Mouse (Mus musculus) ES-E14 (cell line): ENCODE data around the gene Shoc2.

ENCODE experiments used
- CHD2 ChIP-seq: IDR thresholded peaks from 2 replicates; pipeline ENCODE4 v1.6.1; 2014; ENCODE audit warnings: mild to moderate bottlenecking, low read depth, low read length, inconsistent platforms
- HCFC1 ChIP-seq: IDR thresholded peaks from 2 replicates; pipeline ENCODE4 v1.6.1; 2012; ENCODE audit warnings: low read length, inconsistent platforms, borderline replicate concordance; ENCODE audit not compliant: insufficient read depth
- MAFK ChIP-seq: IDR thresholded peaks from 2 replicates; pipeline ENCODE4 v1.6.1; 2014; ENCODE audit warnings: mild to moderate bottlenecking, low read depth, low read length, inconsistent platforms; ENCODE audit not compliant: insufficient read depth
- ZC3H11A ChIP-seq: IDR thresholded peaks from 2 replicates; pipeline ENCODE4 v1.6.1; 2012; ENCODE audit warnings: low read depth, mild to moderate bottlenecking, inconsistent platforms, low read length, borderline replicate concordance
- ZNF384 ChIP-seq: IDR thresholded peaks from 2 replicates; pipeline ENCODE4 v1.6.1; 2012; ENCODE audit warnings: low read depth, low read length, inconsistent platforms

GRCm38 (mm10) chr19:54047386-54048050 lies 103.4 kb downstream of the Shoc2 start:
- TF ChIP-seq MAFK = no peak
- TF ChIP-seq HCFC1 = no peak
- TF ChIP-seq ZC3H11A = no peak
- no peak for TF ChIP-seq ZNF384
- no peak for TF ChIP-seq CHD2
